Mouse (Mus musculus): ENCODE measurements around the gene Lrch2.

- TF ChIP-seq USF1 (IDR thresholded peaks at IDR 0.05; ENCODE audit: low read depth, low read length) (no peak), NRF1 (IDR thresholded peaks at IDR 0.05; ENCODE audit: insufficient read depth, low read depth, low read length, poor library complexity, severe bottlenecking) (no peak), EP300 (IDR thresholded peaks at IDR 0.05; ENCODE audit: low read depth in 1 of 2, low read length in 2 of 2) (no peak), GATA1 (IDR thresholded peaks at IDR 0.05; ENCODE audit: low read depth, low read length) (no peak)
Measured at GRCm38 (mm10) chrX:147435400-147435799, 118.5 kb downstream of the Lrch2 start.

All from MEL (cell line).